Mouse (Mus musculus) ES-E14 (cell line): Measurements from ENCODE around the gene H2-Q10.

Experiments
- HCFC1 ChIP-seq: IDR thresholded peaks from 2 replicates; pipeline ENCODE4 v1.6.1; 2012; ENCODE audit warnings: low read length, inconsistent platforms, borderline replicate concordance; ENCODE audit not compliant: insufficient read depth
- MAFK ChIP-seq: IDR thresholded peaks from 2 replicates; pipeline ENCODE4 v1.6.1; 2014; ENCODE audit warnings: mild to moderate bottlenecking, low read depth, low read length, inconsistent platforms; ENCODE audit not compliant: insufficient read depth
- ZNF384 ChIP-seq: IDR thresholded peaks from 2 replicates; pipeline ENCODE4 v1.6.1; 2012; ENCODE audit warnings: low read depth, low read length, inconsistent platforms

DNA sequence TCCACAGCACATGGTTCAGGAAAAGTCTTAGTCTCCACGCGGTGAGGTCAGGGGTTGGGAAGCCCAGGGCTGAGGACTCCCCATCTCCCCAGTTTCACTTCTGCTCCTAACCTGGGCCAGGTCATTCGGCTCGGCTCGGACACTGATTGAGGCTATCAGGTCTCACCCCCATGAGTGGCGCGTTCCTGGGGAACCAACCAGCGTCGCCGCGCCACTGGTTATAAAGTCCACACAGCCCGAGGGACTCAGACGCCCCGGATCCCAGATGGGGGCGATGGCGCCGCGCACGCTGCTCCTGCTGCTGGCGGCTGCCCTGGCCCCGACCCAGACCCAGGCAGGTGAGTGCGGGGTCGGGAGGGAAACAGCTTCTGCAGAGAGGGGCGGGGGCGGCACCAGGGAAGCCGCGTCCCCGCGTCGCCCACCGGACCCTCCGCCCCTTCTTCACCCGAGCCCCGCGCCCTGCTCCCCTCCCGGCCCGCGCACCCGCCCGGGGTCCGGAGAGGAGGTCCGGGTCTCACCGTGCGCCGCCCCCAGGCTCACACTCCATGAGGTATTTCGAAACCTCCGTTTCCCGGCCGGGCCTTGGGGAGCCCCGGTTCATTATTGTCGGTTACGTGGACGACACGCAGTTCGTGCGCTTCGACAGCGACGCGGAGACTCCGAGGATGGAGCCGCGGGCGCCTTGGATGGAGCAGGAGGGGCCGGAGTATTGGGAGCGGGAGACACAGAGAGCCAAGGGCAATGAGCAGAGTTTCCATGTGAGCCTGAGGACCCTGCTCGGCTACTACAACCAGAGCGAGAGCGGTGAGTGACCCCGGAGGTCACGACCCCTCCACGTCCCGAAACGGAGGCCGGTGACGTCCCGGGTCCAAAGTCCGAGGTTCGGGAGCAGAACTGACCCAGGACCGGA is at the start of gene H2-Q10:
- TF ChIP-seq MAFK (no peak), ZNF384 (no peak), HCFC1 (no peak)
